ENCODE assay signal across 10 mouse cellular contexts in genomic region chr12:89395121-89395792, GRCm38 (mm10).
DNase-seq lines count a peak whose midpoint lies in the region; ATAC-seq lines count a peak whose summit lies in the region.
"Had no signal": no experiment of that assay in that cellular context is flagged by ENCODE, and none has a peak within 500 bp of the region (broad histone marks: within the 10 kb centered on the region; RNA-seq: fewer than 3 reads in every experiment).

No protein-coding gene starts in this region.

- no peak overlapping the region for H3K9ac ChIP-seq in hindbrain, embryonic 14.5 days
- H3K9ac ChIP-seq in forebrain, embryonic 13.5 days = no peak overlapping the region
- no peak overlapping the region for H3K9ac ChIP-seq in midbrain, embryonic 16.5 days (ENCODE audit: low read depth, low read length)
- no peak overlapping the region for H3K9ac ChIP-seq in heart, embryonic 12.5 days

- H3K27ac ChIP-seq in hindbrain, embryonic 14.5 days = no peak overlapping the region
- H3K27ac ChIP-seq in hindbrain, embryonic 10.5 days = no peak overlapping the region
- H3K27ac ChIP-seq in forebrain, embryonic 13.5 days = no peak overlapping the region
- no peak overlapping the region for H3K27ac ChIP-seq in midbrain, embryonic 16.5 days (ENCODE audit: low read length)
- no peak overlapping the region for H3K27ac ChIP-seq in heart, embryonic 12.5 days (ENCODE audit: poor library complexity, severe bottlenecking)

- no peaks in the 10 kb centered on the region for H3K27me3 ChIP-seq in hindbrain, embryonic 14.5 days (ENCODE audit: control insufficient read depth, insufficient read depth, low read length)
- no peaks in the 10 kb centered on the region for H3K27me3 ChIP-seq in hindbrain, embryonic 10.5 days (ENCODE audit: insufficient read depth, poor library complexity, severe bottlenecking)
- H3K27me3 ChIP-seq in forebrain, embryonic 13.5 days = no peaks in the 10 kb centered on the region
- H3K27me3 ChIP-seq in midbrain, embryonic 16.5 days (ENCODE audit: control insufficient read depth, insufficient read depth, low read depth, low read length) = no peaks in the 10 kb centered on the region
- H3K27me3 ChIP-seq in heart, embryonic 12.5 days (replicated peaks) = no peaks in the 10 kb centered on the region

- ATAC-seq in hindbrain, embryonic 14.5 days (ENCODE audit: low FRiP score) = no peak
- ATAC-seq in forebrain, embryonic 13.5 days = peak; percentile 43; the same call in 1 of the 2 replicates
- ATAC-seq in midbrain, embryonic 16.5 days = peak; percentile 48; the same call in 1 of the 2 replicates
- ATAC-seq in heart, embryonic 12.5 days (ENCODE audit: insufficient number of reproducible peaks, low FRiP score) = no peak

- no peaks in the 10 kb centered on the region for H3K36me3 ChIP-seq in hindbrain, embryonic 14.5 days (replicated peaks; ENCODE audit: control insufficient read depth, insufficient read depth)
- no peaks in the 10 kb centered on the region for H3K36me3 ChIP-seq in hindbrain, embryonic 10.5 days
- no peaks in the 10 kb centered on the region for H3K36me3 ChIP-seq in forebrain, embryonic 13.5 days (ENCODE audit: poor library complexity, severe bottlenecking)
- no peaks in the 10 kb centered on the region for H3K36me3 ChIP-seq in midbrain, embryonic 16.5 days (ENCODE audit: control insufficient read depth, insufficient read depth, low read length)
- H3K36me3 ChIP-seq in heart, embryonic 12.5 days = no peaks in the 10 kb centered on the region

- no peak overlapping the region for H3K4me3 ChIP-seq in hindbrain, embryonic 14.5 days (replicated peaks; ENCODE audit: low read length)
- H3K4me3 ChIP-seq in hindbrain, embryonic 10.5 days = no peak overlapping the region
- no peak overlapping the region for H3K4me3 ChIP-seq in forebrain, embryonic 13.5 days
- H3K4me3 ChIP-seq in midbrain, embryonic 16.5 days (ENCODE audit: low read depth, low read length) = no peak overlapping the region
- no peak overlapping the region for H3K4me3 ChIP-seq in heart, embryonic 12.5 days
- H3K4me3 ChIP-seq: erythroblast, embryonic 14.5 days; myocyte had no signal

- H3K4me2 ChIP-seq in hindbrain, embryonic 14.5 days (replicated peaks) = no peak overlapping the region
- no peak overlapping the region for H3K4me2 ChIP-seq in forebrain, embryonic 13.5 days
- H3K4me2 ChIP-seq in midbrain, embryonic 16.5 days (ENCODE audit: low read length) = no peak overlapping the region
- H3K4me2 ChIP-seq in heart, embryonic 12.5 days = no peak overlapping the region

- no peaks in the 10 kb centered on the region for H3K9me3 ChIP-seq in hindbrain, embryonic 14.5 days (ENCODE audit: control insufficient read depth, low read length)
- no peaks in the 10 kb centered on the region for H3K9me3 ChIP-seq in hindbrain, embryonic 10.5 days
- H3K9me3 ChIP-seq in forebrain, embryonic 13.5 days (replicated peaks) = no peaks in the 10 kb centered on the region
- H3K9me3 ChIP-seq in midbrain, embryonic 16.5 days (replicated peaks; ENCODE audit: control insufficient read depth, low read length, poor library complexity, severe bottlenecking) = no peaks in the 10 kb centered on the region
- H3K9me3 ChIP-seq in heart, embryonic 12.5 days (replicated peaks) = no peaks in the 10 kb centered on the region

- WGBS in hindbrain, embryonic 14.5 days = 58% methylated on average over 3 of the region's 3 CpGs
- 69% methylated on average over 3 of the region's 3 CpGs for WGBS in hindbrain, embryonic 10.5 days
- WGBS in forebrain, embryonic 13.5 days = 58% methylated on average over 3 of the region's 3 CpGs
- 45% methylated on average over 3 of the region's 3 CpGs for WGBS in midbrain, embryonic 16.5 days
- WGBS in heart, embryonic 12.5 days = 60% methylated on average over 3 of the region's 3 CpGs

- H3K4me1 ChIP-seq in hindbrain, embryonic 14.5 days (replicated peaks; ENCODE audit: control insufficient read depth, insufficient read depth, low read length) = no peaks in the 10 kb centered on the region; the same call in 1 of the 2 replicates
- H3K4me1 ChIP-seq in hindbrain, embryonic 10.5 days (replicated peaks) = no peaks in the 10 kb centered on the region
- no peaks in the 10 kb centered on the region for H3K4me1 ChIP-seq in forebrain, embryonic 13.5 days
- H3K4me1 ChIP-seq in midbrain, embryonic 16.5 days (ENCODE audit: control insufficient read depth, insufficient read depth, low read length) = no peaks in the 10 kb centered on the region
- H3K4me1 ChIP-seq in heart, embryonic 12.5 days (replicated peaks) = no peaks in the 10 kb centered on the region

- DNase-seq in hindbrain, embryonic 14.5 days (ENCODE audit: low spot score) = peak; percentile 72
- no peak for DNase-seq in hindbrain, embryonic 10.5 days (ENCODE audit: low spot score)
- peak; percentile 44 for DNase-seq in Muller cell, postnatal 12 days (ENCODE audit: inconsistent ontology term)
- DNase-seq in adrenal gland, adult 2 months = no peak
- DNase-seq in heart, adult 11 months = no peak

Comparison
In these comparisons a context has a peak if more than half of its experiments do, and no peak if none do; other contexts are left out.
1. DNase-seq: peak in hindbrain, embryonic 14.5 days (single experiment) and Muller cell, postnatal 12 days (single experiment); none in hindbrain, embryonic 10.5 days (single experiment), adrenal gland, adult 2 months (single experiment) and heart, adult 11 months (single experiment).
2. ATAC-seq: peak in forebrain, embryonic 13.5 days (single experiment) and midbrain, embryonic 16.5 days (single experiment); none in hindbrain, embryonic 14.5 days (single experiment) and heart, embryonic 12.5 days (single experiment).